Mouse (Mus musculus) E14TG2a.4 (cell line): ENCODE measurements around the gene D430042O09Rik.

Experiments used
- CTCF ChIP-seq: conservative IDR thresholded peaks from 2 replicates; pipeline ENCODE4 v1.5.1; 2014; ENCODE audit warnings: low read length
- NANOG ChIP-seq: IDR thresholded peaks from 2 replicates; pipeline ENCODE4 v1.6.1; 2014; ENCODE audit warnings: borderline replicate concordance, low read length, mixed read lengths
- POU5F1 ChIP-seq: IDR thresholded peaks from 2 replicates; pipeline ENCODE4 v1.6.1; 2014; ENCODE audit warnings: low read length, borderline replicate concordance

GRCm38 (mm10) chr7:125707186-125707585 is 502 bp upstream of the D430042O09Rik start:
- TF ChIP-seq CTCF: no peak
- TF ChIP-seq NANOG: no peak
- TF ChIP-seq POU5F1: no peak
